Mouse (Mus musculus): ENCODE measurements around the gene Dph1.

GRCm38 (mm10) chr11:75162591-75163080 is 28.4 kb downstream of the Dph1 start:
- TF ChIP-seq CTCF (IDR thresholded peaks at IDR 0.05; ENCODE audit: low read depth, low read length) (no peak), POLR2A (IDR thresholded peaks at IDR 0.05; ENCODE audit: extremely low read depth, insufficient read depth, low read length) (no peak)

All from liver, adult 2 months (tissue).